Mouse (Mus musculus) lung, adult 2 months (tissue): ENCODE measurements around the gene Slc13a3.

Experiments
- CTCF ChIP-seq: fragments of 200-500 bp; IDR thresholded peaks from 2 replicates; pipeline ENCODE4 v1.5.1; 2011; ENCODE audit warnings: mild to moderate bottlenecking, low read length, control low read depth; ENCODE audit not compliant: insufficient read depth
- POLR2A ChIP-seq: fragments of 200-500 bp; IDR thresholded peaks from 2 replicates; pipeline ENCODE4 v1.6.1; 2011; ENCODE audit warnings: low read depth, mild to moderate bottlenecking, control low read depth, low read length, borderline replicate concordance; ENCODE audit errors: extremely low read depth

DNA sequence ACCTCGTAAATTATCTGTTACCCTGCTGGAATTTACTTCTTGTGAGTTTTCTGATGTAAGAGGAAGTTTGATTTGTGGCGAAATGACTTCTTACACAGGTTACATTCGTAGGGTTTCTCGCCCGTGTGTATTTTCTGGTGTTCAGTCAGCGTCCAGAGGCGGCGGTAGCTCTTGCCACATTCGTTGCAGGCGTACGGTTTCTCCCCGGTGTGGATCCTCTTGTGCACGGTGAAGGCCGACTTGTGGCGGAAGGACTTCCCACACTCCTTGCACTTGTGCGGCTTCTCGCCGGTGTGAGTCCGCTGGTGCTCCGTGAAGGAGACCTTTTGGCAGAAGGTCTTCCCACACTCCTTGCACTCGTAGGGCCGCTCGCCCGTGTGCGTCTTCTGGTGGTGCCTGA lies 93.0 kb downstream of the Slc13a3 start:
- TF ChIP-seq CTCF (no peak), POLR2A (no peak)
